ENCODE assay signal across 11 mouse cellular contexts in genomic region chrX:106766812-106767211, GRCm38 (mm10).
DNase-seq lines count a peak whose midpoint lies in the region; ATAC-seq and TF ChIP-seq lines count a peak whose summit lies in the region.
"Had no signal": no experiment of that assay in that cellular context is flagged by ENCODE, and none has a peak within 500 bp of the region (broad histone marks: within the 10 kb centered on the region; RNA-seq: fewer than 3 reads in every experiment).

No protein-coding gene starts in this region.

- peak; percentile 0 for DNase-seq in forebrain, postnatal 0 days
- DNase-seq in forebrain, embryonic 10.5 days (ENCODE audit: extremely low spot score, low spot score) = no peak
- no peak for DNase-seq in liver, embryonic 14.5 days (ENCODE audit: low read depth in 3 of 3, low spot score in 3 of 3)
- peak; percentile 5 for DNase-seq in ZHBTc4 (ENCODE audit: low read depth, low spot score)
- no peak for DNase-seq in right cerebral cortex, postnatal 14 days
- DNase-seq: cerebellum, adult 11-12 months had no signal

- 16% methylated on average over 1 of the region's 1 CpGs for WGBS in forebrain, postnatal 0 days
- WGBS in forebrain, embryonic 10.5 days = 22% methylated on average over 1 of the region's 1 CpGs
- WGBS in liver, embryonic 14.5 days (ENCODE audit: insufficient replicate concordance) = 0% methylated on average over 1 of the region's 1 CpGs
- WGBS in liver, embryonic 12.5 days (ENCODE audit: insufficient replicate concordance) = 10% methylated on average over 1 of the region's 1 CpGs
- WGBS in midbrain, embryonic 16.5 days = 17% methylated on average over 1 of the region's 1 CpGs

- no peak overlapping the region for H3K4me3 ChIP-seq in forebrain, postnatal 0 days (ENCODE audit: low read depth, low read length)
- no peak overlapping the region for H3K4me3 ChIP-seq in forebrain, embryonic 10.5 days
- no peak overlapping the region for H3K4me3 ChIP-seq in liver, embryonic 14.5 days (ENCODE audit: insufficient read depth in 1 of 2, low read depth in 2 of 2, low read length in 2 of 2)
- no peak overlapping the region for H3K4me3 ChIP-seq in liver, embryonic 12.5 days
- H3K4me3 ChIP-seq in midbrain, embryonic 16.5 days (ENCODE audit: low read depth, low read length) = no peak overlapping the region
- H3K4me3 ChIP-seq: limb, embryonic 12.5 days had no signal

- H3K27ac ChIP-seq in forebrain, postnatal 0 days (ENCODE audit: low read depth, low read length) = no peak overlapping the region
- no peak overlapping the region for H3K27ac ChIP-seq in forebrain, embryonic 10.5 days
- no peak overlapping the region for H3K27ac ChIP-seq in liver, embryonic 14.5 days
- no peak overlapping the region for H3K27ac ChIP-seq in liver, embryonic 12.5 days
- H3K27ac ChIP-seq in midbrain, embryonic 16.5 days (ENCODE audit: low read length) = no peak overlapping the region
- H3K27ac ChIP-seq: limb, embryonic 12.5 days had no signal

- no peak overlapping the region for H3K9ac ChIP-seq in forebrain, postnatal 0 days
- H3K9ac ChIP-seq in liver, embryonic 14.5 days (replicated peaks) = no peak overlapping the region
- no peak overlapping the region for H3K9ac ChIP-seq in liver, embryonic 12.5 days
- no peak overlapping the region for H3K9ac ChIP-seq in midbrain, embryonic 16.5 days (ENCODE audit: low read depth, low read length)
- H3K9ac ChIP-seq: limb, embryonic 12.5 days had no signal

- TF ChIP-seq CTCF in forebrain, postnatal 0 days (IDR thresholded peaks at IDR 0.05; ENCODE audit: low read depth) = peak; percentile 57
- peak; percentile 11; the same call in 1 of the 2 replicates for TF ChIP-seq CTCF in liver, embryonic 14.5 days (IDR thresholded peaks at IDR 0.05; ENCODE audit: low read depth)

- no peaks in the 10 kb centered on the region for H3K9me3 ChIP-seq in forebrain, postnatal 0 days (ENCODE audit: low read length)
- H3K9me3 ChIP-seq in forebrain, embryonic 10.5 days = no peaks in the 10 kb centered on the region
- H3K9me3 ChIP-seq in liver, embryonic 14.5 days (ENCODE audit: control insufficient read depth, low read length) = no peaks in the 10 kb centered on the region
- no peaks in the 10 kb centered on the region for H3K9me3 ChIP-seq in liver, embryonic 12.5 days (replicated peaks)
- H3K9me3 ChIP-seq in midbrain, embryonic 16.5 days (replicated peaks; ENCODE audit: control insufficient read depth, low read length, poor library complexity, severe bottlenecking) = no peaks in the 10 kb centered on the region
- H3K9me3 ChIP-seq: limb, embryonic 12.5 days had no signal

- H3K27me3 ChIP-seq in forebrain, postnatal 0 days (ENCODE audit: insufficient read depth, low read length) = no peaks in the 10 kb centered on the region
- H3K27me3 ChIP-seq in forebrain, embryonic 10.5 days (ENCODE audit: poor library complexity, severe bottlenecking) = peaks cover 32% of the 10 kb centered on the region
- H3K27me3 ChIP-seq in liver, embryonic 14.5 days (ENCODE audit: control insufficient read depth, insufficient read depth, low read length) = no peaks in the 10 kb centered on the region
- H3K27me3 ChIP-seq in liver, embryonic 12.5 days (replicated peaks) = no peaks in the 10 kb centered on the region
- no peaks in the 10 kb centered on the region for H3K27me3 ChIP-seq in midbrain, embryonic 16.5 days (ENCODE audit: control insufficient read depth, insufficient read depth, low read depth, low read length)
- H3K27me3 ChIP-seq: limb, embryonic 12.5 days had no signal

- no peak for ATAC-seq in forebrain, postnatal 0 days
- ATAC-seq in liver, embryonic 14.5 days (ENCODE audit: insufficient read depth) = no peak
- ATAC-seq in liver, embryonic 12.5 days = no peak
- ATAC-seq in megakaryocyte progenitor cell, adult 5-6 weeks (replicated peaks; ENCODE audit: poor library complexity) = peak; percentile 83
- no peak for ATAC-seq in midbrain, embryonic 16.5 days
- ATAC-seq: inflammation-experienced regulatory T-cells, adult 6 months had no signal

- no peaks in the 10 kb centered on the region for H3K4me1 ChIP-seq in forebrain, postnatal 0 days (ENCODE audit: insufficient read depth)
- H3K4me1 ChIP-seq in forebrain, embryonic 10.5 days = no peaks in the 10 kb centered on the region
- H3K4me1 ChIP-seq in liver, embryonic 14.5 days (replicated peaks; ENCODE audit: control insufficient read depth in 2 of 2, insufficient read depth in 2 of 2, low read length in 1 of 2) = no peaks in the 10 kb centered on the region
- no peaks in the 10 kb centered on the region for H3K4me1 ChIP-seq in liver, embryonic 12.5 days
- H3K4me1 ChIP-seq in midbrain, embryonic 16.5 days (ENCODE audit: control insufficient read depth, insufficient read depth, low read length) = no peaks in the 10 kb centered on the region
- H3K4me1 ChIP-seq: limb, embryonic 12.5 days had no signal

- H3K36me3 ChIP-seq in forebrain, postnatal 0 days (ENCODE audit: insufficient read depth) = no peaks in the 10 kb centered on the region
- H3K36me3 ChIP-seq in forebrain, embryonic 10.5 days (replicated peaks) = no peaks in the 10 kb centered on the region
- no peaks in the 10 kb centered on the region for H3K36me3 ChIP-seq in liver, embryonic 14.5 days (replicated peaks; ENCODE audit: control insufficient read depth, insufficient read depth, low read depth)
- no peaks in the 10 kb centered on the region for H3K36me3 ChIP-seq in liver, embryonic 12.5 days
- no peaks in the 10 kb centered on the region for H3K36me3 ChIP-seq in midbrain, embryonic 16.5 days (ENCODE audit: control insufficient read depth, insufficient read depth, low read length)
- H3K36me3 ChIP-seq: limb, embryonic 12.5 days had no signal

- no peak for TF ChIP-seq EP300 in liver, embryonic 14.5 days (IDR thresholded peaks at IDR 0.05; ENCODE audit: low read depth)

- no peak overlapping the region for H3K4me2 ChIP-seq in forebrain, postnatal 0 days (ENCODE audit: low read depth)
- H3K4me2 ChIP-seq in liver, embryonic 14.5 days (ENCODE audit: low read depth) = no peak overlapping the region
- H3K4me2 ChIP-seq in liver, embryonic 12.5 days = no peak overlapping the region
- H3K4me2 ChIP-seq in midbrain, embryonic 16.5 days (ENCODE audit: low read length) = no peak overlapping the region
- H3K4me2 ChIP-seq: limb, embryonic 12.5 days had no signal

Comparison
In these comparisons a context has a peak if more than half of its experiments do, and no peak if none do; other contexts are left out.
1. DNase-seq: peak in forebrain, postnatal 0 days (single experiment) and ZHBTc4 (single experiment); none in forebrain, embryonic 10.5 days (single experiment), liver, embryonic 14.5 days (0 of 3) and right cerebral cortex, postnatal 14 days (single experiment).